Mouse (Mus musculus): ENCODE measurements around the gene Cdk7. TPM values are rescaled to one million over a fixed set of nuclear protein-coding genes. Genes with fewer than 3 reads are reported as not detected.

Gene Cdk7
- polyA plus RNA-seq, 1 experiment from 2014 or later = 83.0 TPM

DNA sequence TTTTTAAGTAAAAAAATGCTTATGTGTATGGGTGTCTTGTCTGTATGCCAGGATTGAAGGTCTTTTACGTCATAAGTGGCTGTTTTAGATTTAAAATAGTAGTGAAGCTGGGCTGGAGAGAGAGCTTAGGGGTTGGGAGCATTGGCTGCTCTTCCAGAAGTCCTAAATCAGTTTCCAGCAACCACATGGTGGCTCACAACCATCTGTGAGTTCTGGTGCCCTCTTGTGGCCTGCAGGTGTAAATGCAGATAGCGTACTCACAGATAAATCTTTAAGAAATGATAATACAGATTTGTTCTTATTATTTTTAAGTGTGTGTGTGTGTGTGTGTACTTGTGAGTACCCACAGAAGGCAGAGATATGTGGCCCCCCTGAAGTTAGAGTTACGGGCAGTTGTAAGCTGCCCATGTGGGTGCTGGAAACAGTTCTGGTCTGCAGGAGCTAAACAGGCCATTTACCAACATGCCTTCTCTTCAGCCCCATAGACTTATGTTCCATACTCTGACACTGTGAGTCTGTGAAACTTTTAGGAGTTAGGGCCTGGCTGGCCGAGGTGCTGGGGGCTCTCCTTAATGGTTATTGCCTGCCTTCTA is 70.8 kb downstream of the Cdk7 start:
- Histone ChIP-seq H3K4me1 (replicated peaks) (no peaks in the 10 kb centered on the region), H3K9me3 (no peaks in the 10 kb centered on the region), H3K27me3 (ENCODE audit: insufficient read depth, poor library complexity, severe bottlenecking) (no peaks in the 10 kb centered on the region), H3K4me3 (no peak overlapping the region), H3K36me3 (peaks cover 53% of the 10 kb centered on the region), H3K27ac (no peak overlapping the region)
- peak; percentile 52 for DNase-seq (ENCODE audit: low spot score)
- WGBS = 50% methylated on average over 4 of the region's 4 CpGs

- Histone ChIP-seq H3K4me1 (replicated peaks) (no peaks in the 10 kb centered on the region), H3K27me3 (ENCODE audit: insufficient read depth, poor library complexity, severe bottlenecking) (no peaks in the 10 kb centered on the region), H3K4me3 (no peak overlapping the region), H3K36me3 (peaks cover 48% of the 10 kb centered on the region), H3K9me3 (no peaks in the 10 kb centered on the region), H3K27ac (no peak overlapping the region)
- DNase-seq (ENCODE audit: low spot score) = no peak
- 94% methylated on average over 5 of the region's 5 CpGs for WGBS
Observed at GRCm38 (mm10) chr13:100658091-100658490, 72.6 kb downstream of the Cdk7 start.

Other genes with a start within 250 kb of the Cdk7 start
- 75.0 and 92.1 TPM in 2 replicates for gene Gtf2h2, start 238.4 kb downstream of the Cdk7 start, polyA plus RNA-seq (2016; fragmentation: Nextera tagmentation; extraction: Ambion mirVana)
- 4.4 TPM in 2 replicates for gene Ocln, start 178.2 kb downstream of the Cdk7 start, polyA plus RNA-seq (2016; fragmentation: Nextera tagmentation; extraction: Ambion mirVana)
- gene Marveld2, start 114.0 kb downstream of the Cdk7 start, polyA plus RNA-seq (2016; fragmentation: Nextera tagmentation; extraction: Ambion mirVana) = 2.8 and 4.6 TPM in 2 replicates
- 336 and 348 TPM in 2 replicates for gene Ak6, start 80.0 kb downstream of the Cdk7 start, polyA plus RNA-seq (2016; fragmentation: Nextera tagmentation; extraction: Ambion mirVana)
- 16.7 and 22.2 TPM in 2 replicates for gene Rad17, start 79.9 kb downstream of the Cdk7 start, polyA plus RNA-seq (2016; fragmentation: Nextera tagmentation; extraction: Ambion mirVana)
- gene Taf9, start 79.4 kb downstream of the Cdk7 start, polyA plus RNA-seq (2016; fragmentation: Nextera tagmentation; extraction: Ambion mirVana) = 20.8 and 30.2 TPM in 2 replicates
- gene Ccdc125, start 61.2 kb downstream of the Cdk7 start, polyA plus RNA-seq (2016; fragmentation: Nextera tagmentation; extraction: Ambion mirVana) = 2.2 and 3.0 TPM in 2 replicates
- 146 and 147 TPM in 2 replicates for gene Mrps36, start 13.7 kb upstream of the Cdk7 start, polyA plus RNA-seq (2016; fragmentation: Nextera tagmentation; extraction: Ambion mirVana)
- gene Cenph, start 45.0 kb upstream of the Cdk7 start, polyA plus RNA-seq (2016; fragmentation: Nextera tagmentation; extraction: Ambion mirVana) = 51.5 and 57.8 TPM in 2 replicates
- gene Ccnb1, start 55.6 kb upstream of the Cdk7 start, polyA plus RNA-seq (2016; fragmentation: Nextera tagmentation; extraction: Ambion mirVana) = 321 and 434 TPM in 2 replicates
- 33.0 and 36.4 TPM in 2 replicates for gene Slc30a5, start 102.5 kb upstream of the Cdk7 start, polyA plus RNA-seq (2016; fragmentation: Nextera tagmentation; extraction: Ambion mirVana)